Mouse (Mus musculus) neutrophil, adult 5-6 weeks (primary cell): ENCODE results near the gene Arpp21. TPM values are rescaled to one million over a fixed set of nuclear protein-coding genes. Genes with fewer than 3 reads are reported as not detected.
"Not testable (repeated sequence)": the region's sequence is repeated elsewhere in the genome, so short reads cannot be mapped to it uniquely, and the experiment has no call there.

Experiments used
- ATAC-seq: fragments of 151-379, 151-347 bp; 2 replicates; pipeline ENCODE4 v1.8.0; 2017; ENCODE audit warnings: mild to moderate bottlenecking, moderate TSS enrichment; ENCODE audit not compliant: insufficient number of reproducible peaks, poor library complexity, low FRiP score, severe bottlenecking; ENCODE audit errors: extremely low read depth
- total RNA-seq: library from RNA; stranded (forward); fragments of 200-1000 nt; gene quantifications from 2 replicates; pipeline ENCODE4 v1.2.3, GENCODE M21; 2017

Arpp21 gene
- total RNA-seq, 1 experiment from 2014 or later = 0.58 TPM

DNA sequence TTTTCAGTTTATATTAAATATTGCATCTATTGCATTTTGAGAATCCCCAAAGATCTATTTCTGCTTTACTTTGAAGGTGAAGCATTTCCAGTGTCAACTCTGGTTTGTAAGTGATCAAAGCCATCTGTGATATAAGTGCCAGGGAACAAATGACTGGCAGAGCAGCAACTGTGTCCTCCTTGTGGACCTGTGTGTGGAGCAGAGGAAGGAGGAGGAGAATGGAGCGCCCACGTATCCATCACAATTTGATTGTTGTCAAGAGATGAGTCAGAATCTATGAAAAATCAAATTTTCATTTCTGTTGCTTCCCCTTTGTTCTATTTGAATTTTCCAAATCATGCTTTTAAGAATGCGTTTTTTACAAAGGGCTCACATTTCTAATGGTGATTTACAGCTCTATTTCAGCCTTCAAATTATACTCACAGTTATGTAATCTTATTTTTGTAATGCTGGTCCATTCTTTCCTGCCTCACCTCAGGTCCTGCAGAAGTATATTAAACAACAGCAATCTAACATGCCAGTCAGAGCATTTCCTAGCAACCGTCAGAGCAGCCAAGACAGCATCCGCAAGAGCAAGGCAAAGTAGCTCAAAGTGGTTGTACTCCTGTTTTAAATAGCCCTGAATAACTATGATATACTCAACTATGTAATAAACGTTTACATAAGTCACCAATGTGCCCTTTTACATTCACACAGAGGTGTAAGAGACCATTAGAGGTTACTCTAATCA, 174.9 kb downstream of the Arpp21 start:
- no peak for ATAC-seq

- no peak for ATAC-seq
Observed at GRCm38 (mm10) chr9:112054807-112055381, 180.8 kb downstream of the Arpp21 start.

- ATAC-seq = no peak
Observed at GRCm38 (mm10) chr9:112047903-112048467, 187.8 kb downstream of the Arpp21 start.

DNA sequence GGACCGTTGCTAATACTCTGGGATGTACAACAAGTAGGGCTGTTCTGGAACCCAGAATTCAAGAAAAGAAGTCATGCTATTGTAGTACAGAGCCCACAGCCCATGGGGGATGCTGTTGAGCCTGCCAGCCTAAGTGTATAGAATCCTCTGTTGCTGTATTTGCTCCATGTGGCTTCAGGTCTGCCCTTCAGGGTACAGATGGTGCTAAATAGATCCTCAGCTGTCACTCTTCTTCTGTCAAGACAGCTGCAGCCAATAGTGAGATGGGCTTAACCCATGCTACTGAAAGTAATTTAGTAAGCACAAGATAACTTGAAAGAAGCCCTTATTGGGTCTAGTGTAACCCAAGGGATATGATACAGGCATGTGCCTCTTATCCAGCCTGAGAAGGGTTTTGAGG, 195.2 kb downstream of the Arpp21 start:
- ATAC-seq = no peak

- no peak for ATAC-seq
Observed at GRCm38 (mm10) chr9:112037732-112038131, 198.0 kb downstream of the Arpp21 start.

- ATAC-seq = not testable (repeated sequence)
Observed at GRCm38 (mm10) chr9:112033840-112034239, 201.9 kb downstream of the Arpp21 start.

DNA sequence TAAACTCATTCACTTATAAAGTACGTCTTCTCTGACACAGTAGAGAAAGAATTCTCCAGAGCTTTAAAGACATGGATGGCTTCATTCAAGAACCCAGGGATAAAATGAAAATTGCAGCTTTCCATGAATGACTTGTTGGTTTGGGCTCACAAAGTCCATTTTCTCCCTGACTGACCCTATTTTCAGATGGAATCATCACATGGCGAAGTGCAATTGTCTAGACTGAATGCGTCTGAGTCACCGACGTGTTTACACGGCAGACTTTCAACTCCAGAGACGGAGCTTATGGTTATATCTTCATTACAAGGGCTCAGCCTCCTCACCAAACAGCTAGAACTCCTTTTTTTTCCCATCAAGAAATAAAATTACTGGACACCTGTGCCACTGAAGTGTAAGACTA, 203.6 kb downstream of the Arpp21 start:
- no peak for ATAC-seq

DNA sequence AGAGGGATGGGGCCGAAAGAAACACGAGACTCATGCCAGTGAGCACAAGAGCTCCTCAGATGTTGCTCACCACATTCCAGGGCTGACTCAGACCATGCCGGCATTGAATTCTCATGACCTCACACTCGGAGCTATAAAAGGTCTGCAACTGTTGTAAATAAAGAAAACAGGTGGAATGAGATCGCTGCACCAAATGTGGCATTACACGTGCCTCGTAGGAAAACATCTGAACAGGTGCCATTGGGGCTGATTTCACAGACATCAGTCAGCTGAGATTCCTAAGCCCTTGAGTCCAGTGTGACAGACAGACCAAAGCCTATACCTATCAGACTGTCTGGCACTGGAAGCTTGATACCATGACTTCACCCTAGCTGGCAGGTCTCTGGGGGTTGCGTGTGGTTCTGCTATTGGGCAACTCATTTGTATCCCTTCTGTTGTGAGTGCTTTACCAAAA, 212.1 kb downstream of the Arpp21 start:
- no peak for ATAC-seq

GRCm38 (mm10) chr9:112023111-112023510, 212.6 kb downstream of the Arpp21 start:
- no peak for ATAC-seq
